Mouse (Mus musculus): ENCODE results near the gene Hlcs.

DNA sequence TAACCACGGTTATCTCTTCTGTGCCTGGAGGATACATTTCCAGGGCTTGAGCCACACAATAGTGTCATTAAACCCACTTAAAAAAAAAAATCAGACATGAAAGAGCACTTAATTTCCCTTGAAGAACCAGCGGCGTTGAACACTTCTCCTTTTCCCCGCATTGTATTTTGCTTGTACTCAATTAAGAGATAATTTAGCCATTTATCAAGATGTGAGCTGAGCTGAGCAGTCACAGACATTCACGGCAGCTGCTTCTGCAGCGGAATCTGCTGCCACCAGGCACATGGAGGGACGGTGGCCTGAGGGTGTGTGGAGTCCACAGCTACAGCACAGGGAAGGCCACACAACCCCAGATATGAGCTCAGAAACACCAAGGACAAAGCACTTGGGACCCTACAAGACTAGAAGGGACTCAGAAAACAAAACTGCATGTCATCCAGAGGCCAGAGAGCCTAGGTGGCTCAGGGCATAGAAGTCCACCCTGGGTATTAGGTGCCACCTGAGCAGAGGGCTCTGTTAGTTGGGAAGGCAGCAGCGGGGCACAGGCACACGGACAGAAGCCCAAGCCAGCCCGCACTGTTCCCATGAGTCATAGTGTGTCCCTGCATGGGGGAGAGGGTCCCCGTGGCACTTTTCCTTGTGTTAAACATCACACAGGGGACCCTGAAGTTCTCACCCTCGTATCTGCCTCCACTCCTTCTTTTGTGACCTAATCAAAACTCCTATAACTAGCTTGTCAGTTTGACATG lies 133.1 kb downstream of the Hlcs start:
- TF ChIP-seq POLR2A (IDR thresholded peaks at IDR 0.05; ENCODE audit: borderline replicate concordance, insufficient read depth, low read length) (no peak), CTCF (IDR thresholded peaks at IDR 0.05; ENCODE audit: borderline replicate concordance, insufficient read depth, low read depth, low read length) (no peak)

All from cerebellum, adult 2 months (tissue).